Mouse (Mus musculus) liver, postnatal 0 days (tissue): ENCODE measurements at regions not wholly inside any gene's neighbourhood (a gene's known extent, or its start where the extent isn't known, plus 50 kb on each side); places are given as distances from the start of the nearest gene placed in this dataset.
A peak's percentile ranks its signal among the peaks of the same experiment; 100 is the strongest.

Experiments
- ATAC-seq: fragments of 200-750 bp; cut with Nextera tagmentation; 2 replicates; pipeline ENCODE4 v1.8.0; 2017; ENCODE audit warnings: mild to moderate bottlenecking, moderate library complexity
- DNase-seq: peaks from one replicate; pipeline ENCODE4 v3.0.0-alpha.2; 2016
- H3K27ac ChIP-seq: fragments of 300-500 bp; sonication (generic); 2 replicates; pipeline ENCODE4 v1.5.1; 2014; ENCODE audit warnings: antibody characterized with exemption, moderate library complexity, mild to moderate bottlenecking, low read depth
- H3K27me3 ChIP-seq: fragments of 300-500 bp; sonication (generic); 2 replicates; pipeline ENCODE4 v1.6.1; 2014; ENCODE audit warnings: low read length, control low read depth, mixed read lengths; ENCODE audit not compliant: insufficient read depth
- H3K36me3 ChIP-seq: fragments of 300-500 bp; sonication (generic); replicated peaks from 2 replicates; pipeline ENCODE4 v1.6.1; 2014; ENCODE audit warnings: mild to moderate bottlenecking, control low read depth, low read length, moderate library complexity, mixed read lengths; ENCODE audit not compliant: insufficient read depth
- H3K4me1 ChIP-seq: fragments of 300-500 bp; sonication (generic); 2 replicates; pipeline ENCODE4 v1.6.1; 2014; ENCODE audit warnings: antibody characterized with exemption, mild to moderate bottlenecking, control low read depth; ENCODE audit not compliant: insufficient read depth
- H3K4me2 ChIP-seq: fragments of 300-500 bp; sonication (generic); 2 replicates; pipeline ENCODE4 v1.6.1; 2014; ENCODE audit warnings: low read depth, mild to moderate bottlenecking, low read length, moderate library complexity, mixed read lengths
- H3K4me3 ChIP-seq: fragments of 300-500 bp; sonication (generic); 2 replicates; pipeline ENCODE4 v1.5.1; 2014; ENCODE audit warnings: low read depth, low read length
- H3K9ac ChIP-seq: fragments of 300-500 bp; sonication (generic); replicated peaks from 2 replicates; pipeline ENCODE4 v1.6.1; 2014; ENCODE audit warnings: mild to moderate bottlenecking, moderate library complexity
- H3K9me3 ChIP-seq: fragments of 300-500 bp; sonication (generic); 2 replicates; pipeline ENCODE4 v1.6.1; 2016; ENCODE audit warnings: mild to moderate bottlenecking, control low read depth, low read length, mixed read lengths
- CTCF ChIP-seq: sonication (generic); IDR thresholded peaks from 2 replicates; pipeline ENCODE4 v1.5.1; 2016; ENCODE audit warnings: antibody characterized with exemption, low read depth
- EP300 ChIP-seq: IDR thresholded peaks from 2 replicates; pipeline ENCODE4 v1.6.1; 2016; ENCODE audit warnings: antibody characterized with exemption, low read depth, mild to moderate bottlenecking
- WGBS: fragments of 180-500 bp; shearing (Covaris S2); extraction: QIAGEN DNeasy Blood & Tissue Kit; methylation state at CpG from one replicate; pipeline ENCODE4 v1.1.7; 2014; ENCODE audit not compliant: insufficient replicate concordance; 5-methylcytosine and 5-hydroxymethylcytosine counted together

DNA sequence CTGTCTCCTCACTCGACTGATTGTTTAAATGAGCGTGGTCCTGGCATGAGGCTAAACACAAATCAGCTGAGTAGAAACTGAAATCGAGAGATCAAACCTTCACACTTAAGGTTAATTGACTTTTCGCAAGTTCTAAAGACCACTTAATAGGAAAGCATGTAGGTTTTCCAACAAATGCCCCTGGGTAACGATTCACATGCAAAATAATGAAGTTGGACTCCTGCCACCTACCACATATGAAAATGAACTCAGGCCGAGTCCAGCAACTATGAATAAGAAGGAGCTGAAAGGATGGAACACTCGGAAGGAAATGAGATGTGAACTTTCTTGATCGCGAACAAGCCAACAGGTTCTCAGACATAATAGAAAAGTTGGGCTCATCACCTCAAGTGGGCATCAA is 812.0 kb downstream of the Tmem132b start:
- Histone ChIP-seq H3K4me1 (no peaks in the 10 kb centered on the region), H3K4me3 (no peak overlapping the region), H3K36me3 (no peaks in the 10 kb centered on the region), H3K27ac (no peak overlapping the region), H3K4me2 (no peak overlapping the region), H3K9ac (no peak overlapping the region), H3K9me3 (no peaks in the 10 kb centered on the region), H3K27me3 (no peaks in the 10 kb centered on the region)
- TF ChIP-seq EP300: no peak
- 78% methylated on average over 9 of the region's 9 CpGs for WGBS
- DNase-seq (no peak), ATAC-seq (no peak)

DNA sequence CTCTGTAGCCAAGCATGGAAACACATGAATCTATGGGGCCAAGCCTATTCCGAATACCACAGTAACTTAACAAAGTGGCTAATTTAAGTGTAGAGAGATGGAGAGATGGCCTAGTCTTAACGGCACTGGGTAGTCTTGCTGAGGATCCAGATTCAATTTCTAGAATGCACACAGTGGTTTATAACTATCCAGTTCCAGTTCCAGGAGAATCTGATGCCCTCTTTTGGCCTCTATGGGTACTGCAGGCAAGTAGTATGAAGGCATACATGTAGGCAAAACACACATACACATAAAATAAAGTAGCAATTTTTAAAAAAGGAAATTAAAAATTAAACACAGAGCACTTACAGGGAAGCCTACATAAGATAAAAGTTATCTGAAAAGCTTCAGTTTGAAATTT is 819.4 kb downstream of the Tmem132b start:
- TF ChIP-seq CTCF: peak; percentile 24; the same call in 1 of the 2 replicates
- no peak for TF ChIP-seq EP300
- Histone ChIP-seq H3K27me3 (no peaks in the 10 kb centered on the region), H3K9me3 (0 out of 2 replicates have a peak, but pooled peaks cover 7% of the 10 kb centered on the region), H3K4me1 (no peaks in the 10 kb centered on the region), H3K4me3 (no peak overlapping the region), H3K27ac (no peak overlapping the region), H3K36me3 (no peaks in the 10 kb centered on the region), H3K4me2 (no peak overlapping the region), H3K9ac (no peak overlapping the region)
- ATAC-seq: no peak
- DNase-seq: no peak
- 83% methylated on average over 2 of the region's 2 CpGs for WGBS

DNA sequence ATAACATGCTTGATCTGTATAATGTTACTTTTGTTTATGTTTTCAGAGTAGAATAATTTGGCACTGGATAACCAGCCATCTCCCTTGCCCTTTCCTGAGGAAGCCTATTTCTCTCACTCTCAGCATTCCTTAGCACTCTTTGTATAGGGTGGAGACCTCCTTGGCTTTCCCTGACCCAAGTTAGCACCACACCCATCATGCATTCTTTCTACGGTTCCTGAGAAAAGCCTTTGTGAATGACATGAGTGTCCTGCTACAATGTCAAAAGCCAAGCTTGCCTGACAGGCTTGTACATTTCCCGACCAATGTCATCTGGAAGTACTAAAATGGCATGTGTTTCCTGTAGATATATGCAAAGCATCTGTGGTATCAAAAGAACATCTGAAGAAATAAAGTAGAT is 837.9 kb downstream of the Tmem132b start:
- Histone ChIP-seq H3K4me3 (no peak overlapping the region), H3K9ac (no peak overlapping the region), H3K9me3 (0 out of 2 replicates have a peak, but pooled peaks cover 4% of the 10 kb centered on the region), H3K27ac (no peak overlapping the region), H3K36me3 (no peaks in the 10 kb centered on the region), H3K27me3 (no peaks in the 10 kb centered on the region), H3K4me1 (no peaks in the 10 kb centered on the region), H3K4me2 (no peak overlapping the region)
- WGBS: 79% methylated on average over 2 of the region's 2 CpGs
- ATAC-seq: no peak
- TF ChIP-seq CTCF: no peak
- TF ChIP-seq EP300: no peak
- DNase-seq: no peak

DNA sequence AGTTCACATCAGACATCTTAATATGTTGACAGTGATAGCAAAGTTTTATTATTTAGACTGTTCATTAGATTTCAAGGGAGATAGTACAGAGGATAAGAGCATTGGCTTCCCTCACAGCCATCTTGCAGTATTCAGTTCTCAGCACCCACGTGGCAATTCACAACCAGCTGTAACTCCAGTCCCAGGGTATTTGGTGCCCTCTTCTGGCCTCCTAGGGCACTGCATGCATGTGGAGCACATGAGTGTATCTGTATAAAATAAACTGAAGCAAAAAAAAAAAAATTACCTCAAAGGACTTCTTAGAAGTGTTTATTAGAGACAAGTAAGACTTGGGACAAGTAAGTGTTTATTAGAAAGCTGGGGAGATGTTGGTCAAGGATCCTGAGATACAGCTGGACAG is 849.3 kb upstream of the Tmem132c start:
- WGBS: 38% methylated on average over 1 of the region's 1 CpGs
- no peaks in the 10 kb centered on the region for H3K36me3 ChIP-seq
- no peak for DNase-seq
- no peak overlapping the region for H3K4me2 ChIP-seq
- no peak for TF ChIP-seq CTCF
- TF ChIP-seq EP300: no peak
- H3K4me1 ChIP-seq: no peaks in the 10 kb centered on the region
- no peaks in the 10 kb centered on the region for H3K27me3 ChIP-seq
- no peak overlapping the region for H3K9ac ChIP-seq
- ATAC-seq: no peak
- H3K9me3 ChIP-seq: no peaks in the 10 kb centered on the region
- H3K4me3 ChIP-seq: no peak overlapping the region
- H3K27ac ChIP-seq: no peak overlapping the region

DNA sequence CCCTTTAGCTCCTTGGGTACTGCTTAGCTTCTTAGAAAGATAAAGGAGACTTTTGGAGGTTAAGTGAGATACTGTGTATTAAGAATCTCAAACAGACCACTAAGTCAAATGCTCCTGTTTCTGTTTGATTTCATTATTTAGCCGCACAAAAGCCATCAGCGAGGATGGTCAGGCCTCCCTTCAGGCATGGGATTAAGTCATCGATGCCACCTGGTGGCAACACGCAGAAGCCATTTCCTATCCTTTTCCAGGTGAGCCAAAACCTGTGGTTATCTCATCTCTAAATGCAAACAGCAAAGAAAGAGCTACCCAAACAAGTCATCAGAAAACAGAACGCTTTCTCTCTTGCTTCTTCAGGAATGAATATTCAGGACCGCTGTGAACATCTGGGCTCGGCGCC is 846.3 kb upstream of the Tmem132c start:
- no peak for ATAC-seq
- WGBS: 36% methylated on average over 8 of the region's 8 CpGs

DNA sequence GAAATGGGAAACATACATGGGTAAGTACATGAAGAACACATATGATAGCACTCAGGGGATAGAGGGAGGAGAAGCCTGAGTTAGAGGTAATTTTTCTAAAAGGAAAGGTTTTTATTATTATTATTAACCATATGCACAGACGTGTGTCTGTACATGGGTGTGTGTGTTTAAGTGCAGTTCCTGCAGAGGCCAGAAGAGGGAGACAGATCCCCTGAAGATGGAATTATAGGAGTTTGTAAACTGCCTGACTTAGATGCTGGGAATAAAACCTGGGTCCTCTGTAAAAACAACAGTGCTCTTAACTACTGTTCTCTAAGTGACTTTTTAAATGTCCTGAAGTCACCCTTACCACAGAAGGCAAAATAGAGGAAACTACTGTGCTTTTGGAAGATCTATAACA is 809.9 kb upstream of the Tmem132c start:
- Histone ChIP-seq H3K27me3 (no peaks in the 10 kb centered on the region), H3K4me1 (no peaks in the 10 kb centered on the region), H3K9ac (no peak overlapping the region), H3K4me2 (no peak overlapping the region), H3K9me3 (no peaks in the 10 kb centered on the region; the same call in 1 of the 2 replicates), H3K36me3 (no peaks in the 10 kb centered on the region), H3K27ac (no peak overlapping the region), H3K4me3 (no peak overlapping the region)
- ATAC-seq: no peak
- WGBS: 76% methylated on average over 1 of the region's 1 CpGs
- no peak for DNase-seq
- peak; percentile 40 for TF ChIP-seq CTCF
- no peak for TF ChIP-seq EP300

More for the DNA sequence above, 846.3 kb upstream of the Tmem132c start:
- Histone ChIP-seq H3K4me3 (no peak overlapping the region), H3K4me2 (no peak overlapping the region), H3K4me1 (no peaks in the 10 kb centered on the region), H3K9me3 (no peaks in the 10 kb centered on the region), H3K27ac (no peak overlapping the region), H3K9ac (no peak overlapping the region), H3K36me3 (no peaks in the 10 kb centered on the region), H3K27me3 (no peaks in the 10 kb centered on the region)
- DNase-seq: no peak
- TF ChIP-seq CTCF: no peak
- TF ChIP-seq EP300: no peak

DNA sequence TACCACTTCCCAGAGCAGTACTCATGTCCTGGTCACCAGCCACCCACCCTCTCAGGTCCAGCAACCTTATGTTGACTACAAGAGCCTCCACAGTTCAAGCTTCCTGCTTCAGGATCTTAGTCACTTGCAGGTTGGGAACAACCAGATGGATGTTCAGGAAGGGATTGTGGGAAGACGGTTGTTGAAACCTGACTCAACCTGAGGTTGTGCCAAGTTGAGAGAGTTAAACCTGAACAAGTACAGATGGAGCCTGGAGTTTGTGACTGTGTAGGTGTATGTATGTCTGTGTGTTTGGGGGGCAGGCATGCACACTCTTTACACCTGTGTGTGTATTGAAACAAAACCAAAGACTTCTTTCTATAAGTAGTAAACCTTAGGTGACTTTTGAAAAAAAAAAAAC is 802.9 kb upstream of the Tmem132c start:
- no peak overlapping the region for H3K4me3 ChIP-seq
- no peak overlapping the region for H3K27ac ChIP-seq
- no peak overlapping the region for H3K9ac ChIP-seq
- TF ChIP-seq EP300 (no peak), CTCF (no peak)
- H3K27me3 ChIP-seq: no peaks in the 10 kb centered on the region
- 85% methylated on average over 1 of the region's 1 CpGs for WGBS
- H3K36me3 ChIP-seq: no peaks in the 10 kb centered on the region
- no peaks in the 10 kb centered on the region for H3K4me1 ChIP-seq
- ATAC-seq: no peak
- no peak for DNase-seq
- H3K9me3 ChIP-seq: no peaks in the 10 kb centered on the region
- H3K4me2 ChIP-seq: no peak overlapping the region
